Mouse (Mus musculus): ENCODE results near the gene Nlrx1.
"Not testable (repeated sequence)": the region's sequence is repeated elsewhere in the genome, so short reads cannot be mapped to it uniquely, and the experiment has no call there.

Nlrx1 gene

GRCm38 (mm10) chr9:44268432-44268831 lies at the start of gene Nlrx1:
Nlrx1 (minus strand) TSS chr9:44268599.
- no peak for DNase-seq

- DNase-seq = peak in 1 of 2 experiments; percentile 24
These were observed 49.1 kb upstream of the Nlrx1 start for GRCm38 (mm10) chr9:44317452-44317851.

- DNase-seq = no peak
These were observed 46.5 kb upstream of the Nlrx1 start for GRCm38 (mm10) chr9:44314910-44315309.

GRCm38 (mm10) chr9:44314257-44314547 lies 45.8 kb upstream of the Nlrx1 start:
- DNase-seq = no peak

- DNase-seq = peak; percentile 64 to 78
These were observed 45.3 kb upstream of the Nlrx1 start for GRCm38 (mm10) chr9:44313476-44314256.

- DNase-seq = no peak
These were observed 43.0 kb upstream of the Nlrx1 start for GRCm38 (mm10) chr9:44311136-44312134.

GRCm38 (mm10) chr9:44310750-44311135 lies 42.3 kb upstream of the Nlrx1 start:
- DNase-seq = no peak

GRCm38 (mm10) chr9:44309756-44310155 lies 41.4 kb upstream of the Nlrx1 start:
- DNase-seq = no peak

GRCm38 (mm10) chr9:44307248-44307647 lies 38.8 kb upstream of the Nlrx1 start:
- DNase-seq = no peak

- no peak for DNase-seq
These were observed 38.1 kb upstream of the Nlrx1 start for GRCm38 (mm10) chr9:44306532-44306931.

GRCm38 (mm10) chr9:44305466-44306079 lies 37.2 kb upstream of the Nlrx1 start, which contains the start of gene Hinfp:
Hinfp (minus strand) TSS chr9:44305671.
- peak; percentile 95 to 97 for DNase-seq

- DNase-seq = not testable (repeated sequence)
These were observed 31.6 kb upstream of the Nlrx1 start for GRCm38 (mm10) chr9:44300001-44300400.

GRCm38 (mm10) chr9:44292490-44292889 lies 24.1 kb upstream of the Nlrx1 start:
- DNase-seq = peak; percentile 56 to 75

- DNase-seq = peak; percentile 42 to 53
These were observed 20.5 kb upstream of the Nlrx1 start for GRCm38 (mm10) chr9:44288959-44289291.

GRCm38 (mm10) chr9:44288076-44288958 lies 19.9 kb upstream of the Nlrx1 start, which contains the start of gene Abcg4:
Abcg4 (minus strand) TSS chr9:44288615.
- DNase-seq = peak; percentile 77 to 80

- peak; percentile 61 to 69 for DNase-seq
These were observed 19.1 kb upstream of the Nlrx1 start for GRCm38 (mm10) chr9:44287401-44288075.

GRCm38 (mm10) chr9:44287003-44287400 lies 18.6 kb upstream of the Nlrx1 start:
- DNase-seq = peak in 1 of 2 experiments; percentile 47

GRCm38 (mm10) chr9:44286256-44286850 lies 18.0 kb upstream of the Nlrx1 start:
- DNase-seq = no peak

GRCm38 (mm10) chr9:44283183-44283582 lies 14.8 kb upstream of the Nlrx1 start:
- DNase-seq = no peak

GRCm38 (mm10) chr9:44269973-44270372 lies 1.6 kb upstream of the Nlrx1 start:
- no peak for DNase-seq

- peak; percentile 44 to 66 for DNase-seq
These were observed 678 bp upstream of the Nlrx1 start for GRCm38 (mm10) chr9:44269077-44269476.

Measured in cerebellum, postnatal 25 days (tissue).